Mouse (Mus musculus) forebrain, postnatal 0 days (tissue): ENCODE results near the gene Ankrd50. TPM values are rescaled to one million over a fixed set of nuclear protein-coding genes. Genes with fewer than 3 reads are reported as not detected.

Experiments
- ATAC-seq: fragments of 200-750 bp; cut with Nextera tagmentation; 2 replicates; pipeline ENCODE4 v1.8.0; 2017; ENCODE audit warnings: mild to moderate bottlenecking, moderate library complexity
- DNase-seq: peaks from one replicate; pipeline ENCODE4 v3.0.0-alpha.2; 2015
- H3K27ac ChIP-seq: fragments of 300-500 bp; sonication (generic); 2 replicates; pipeline ENCODE4 v1.5.1; 2014; ENCODE audit warnings: low read depth, mild to moderate bottlenecking, antibody characterized with exemption, low read length, moderate library complexity, mixed read lengths
- H3K27me3 ChIP-seq: fragments of 300-500 bp; sonication (generic); 2 replicates; pipeline ENCODE4 v1.6.1; 2014; ENCODE audit warnings: mild to moderate bottlenecking, low read length, mixed read lengths; ENCODE audit not compliant: insufficient read depth
- H3K36me3 ChIP-seq: fragments of 300-500 bp; sonication (generic); 2 replicates; pipeline ENCODE4 v1.6.1; 2014; ENCODE audit warnings: mild to moderate bottlenecking, moderate library complexity; ENCODE audit not compliant: insufficient read depth
- H3K4me1 ChIP-seq: fragments of 300-500 bp; sonication (generic); 2 replicates; pipeline ENCODE4 v1.6.1; 2014; ENCODE audit warnings: antibody characterized with exemption; ENCODE audit not compliant: insufficient read depth
- H3K4me2 ChIP-seq: fragments of 300-500 bp; sonication (generic); 2 replicates; pipeline ENCODE4 v1.6.1; 2014; ENCODE audit warnings: low read depth, mild to moderate bottlenecking, moderate library complexity
- H3K4me3 ChIP-seq: fragments of 300-500 bp; sonication (generic); 2 replicates; pipeline ENCODE4 v1.5.1; 2014; ENCODE audit warnings: low read depth, low read length, mixed read lengths
- H3K9ac ChIP-seq: fragments of 300-500 bp; sonication (generic); 2 replicates; pipeline ENCODE4 v1.6.1; 2014; ENCODE audit warnings: mild to moderate bottlenecking
- H3K9me3 ChIP-seq: fragments of 300-500 bp; sonication (generic); 2 replicates; pipeline ENCODE4 v1.6.1; 2016; ENCODE audit warnings: low read length
- CTCF ChIP-seq: sonication (generic); IDR thresholded peaks from 2 replicates; pipeline ENCODE4 v1.5.1; 2016; ENCODE audit warnings: antibody characterized with exemption, control low read depth, low read depth
- WGBS: fragments of 180-500 bp; shearing (Covaris S2); extraction: QIAGEN DNeasy Blood & Tissue Kit; methylation state at CpG from one replicate; pipeline ENCODE4 v1.1.7; 2014; 5-methylcytosine and 5-hydroxymethylcytosine counted together
- polyA plus RNA-seq: library from polyadenylated mRNA; unstranded; fragments of >200 nt; fragmentation: Nextera tagmentation; extraction: Ambion mirVana; gene quantifications from 2 replicates; pipeline ENCODE4 v1.2.1, GENCODE M21; 2015
- total RNA-seq: library from RNA; depleted of rRNA; stranded (reverse); fragments of >200 nt; gene quantifications from 2 replicates; pipeline ENCODE4 v1.2.3, GENCODE M21; 2014; rRNA removed

The Ankrd50 gene
- total RNA-seq (50.9 and 69.1 TPM in 2 replicates), polyA plus RNA-seq (12.6 and 13.0 TPM in 2 replicates)

GRCm38 (mm10) chr3:38484191-38485106, at the start of gene Ankrd50:
Gene Ankrd50 (minus strand): TSS chr3:38484844.
- under 1% methylated on average over 69 of the region's 81 CpGs for WGBS
- Histone ChIP-seq H3K27me3 (no peaks in the 10 kb centered on the region), H3K9ac (peak within 1 kb of the TSS; percentile 93), H3K4me1 (peaks cover 16% of the 10 kb centered on the region), H3K4me3 (peak within 1 kb of the TSS; percentile 76), H3K27ac (peak within 1 kb of the TSS; percentile 87), H3K36me3 (no peaks in the 10 kb centered on the region), H3K4me2 (peak within 1 kb of the TSS; percentile 75), H3K9me3 (no peaks in the 10 kb centered on the region)
- TF ChIP-seq CTCF, result peak; percentile 44; the same call in 1 of the 2 replicates
- ATAC-seq, result peak; percentile 96
- peak; percentile 98 for DNase-seq

GRCm38 (mm10) chr3:38534245-38534644, 49.6 kb upstream of the Ankrd50 start:
- H3K9ac ChIP-seq, result no peak overlapping the region
- H3K9me3 ChIP-seq, result no peaks in the 10 kb centered on the region
- H3K27ac ChIP-seq, result no peak overlapping the region
- 74% methylated on average over 6 of the region's 6 CpGs for WGBS
- no peaks in the 10 kb centered on the region for H3K4me1 ChIP-seq
- TF ChIP-seq CTCF, result no peak
- no peak for ATAC-seq
- DNase-seq, result no peak
- no peak overlapping the region for H3K4me2 ChIP-seq
- H3K27me3 ChIP-seq, result no peaks in the 10 kb centered on the region
- no peak overlapping the region for H3K4me3 ChIP-seq
- no peaks in the 10 kb centered on the region for H3K36me3 ChIP-seq

- Histone ChIP-seq H3K27me3 (no peaks in the 10 kb centered on the region), H3K36me3 (no peaks in the 10 kb centered on the region), H3K4me1 (no peaks in the 10 kb centered on the region), H3K9me3 (no peaks in the 10 kb centered on the region), H3K9ac (no peak overlapping the region), H3K27ac (no peak overlapping the region), H3K4me3 (no peak overlapping the region), H3K4me2 (no peak overlapping the region)
- no peak for TF ChIP-seq CTCF
- DNase-seq (no peak), ATAC-seq (no peak)
- 80% methylated on average over 2 of the region's 2 CpGs for WGBS
Measured at GRCm38 (mm10) chr3:38520426-38520825, 35.8 kb upstream of the Ankrd50 start.

- Histone ChIP-seq H3K9ac (no peak overlapping the region), H3K4me2 (no peak overlapping the region), H3K27me3 (no peaks in the 10 kb centered on the region), H3K4me1 (no peaks in the 10 kb centered on the region), H3K9me3 (no peaks in the 10 kb centered on the region), H3K27ac (no peak overlapping the region), H3K4me3 (no peak overlapping the region), H3K36me3 (no peaks in the 10 kb centered on the region)
- 70% methylated on average over 3 of the region's 3 CpGs for WGBS
- ATAC-seq (no peak), DNase-seq (no peak)
- TF ChIP-seq CTCF, result no peak
Measured at GRCm38 (mm10) chr3:38519971-38520370, 35.3 kb upstream of the Ankrd50 start.

- ATAC-seq, result 0 out of 2 replicates have a peak, but pooled peaks have one; percentile 16
Measured at GRCm38 (mm10) chr3:38503606-38504005, 19.0 kb upstream of the Ankrd50 start.

GRCm38 (mm10) chr3:38502156-38502555, 17.5 kb upstream of the Ankrd50 start:
- H3K27me3 ChIP-seq, result no peaks in the 10 kb centered on the region; the same call in 1 of the 2 replicates
- H3K4me1 ChIP-seq, result no peaks in the 10 kb centered on the region
- H3K9me3 ChIP-seq, result no peaks in the 10 kb centered on the region
- H3K4me2 ChIP-seq, result no peak overlapping the region
- DNase-seq (no peak), ATAC-seq (no peak)
- no peak for TF ChIP-seq CTCF
- H3K36me3 ChIP-seq, result no peaks in the 10 kb centered on the region
- no peak overlapping the region for H3K4me3 ChIP-seq
- WGBS, result 15% methylated on average over 5 of the region's 5 CpGs
- no peak overlapping the region for H3K27ac ChIP-seq
- no peak overlapping the region for H3K9ac ChIP-seq

More at GRCm38 (mm10) chr3:38503606-38504005, 19.0 kb upstream of the Ankrd50 start:
- no peaks in the 10 kb centered on the region for H3K36me3 ChIP-seq
- no peak for DNase-seq
- no peak overlapping the region for H3K4me2 ChIP-seq
- H3K9ac ChIP-seq, result no peak overlapping the region
- no peaks in the 10 kb centered on the region; the same call in 1 of the 2 replicates for H3K27me3 ChIP-seq
- H3K4me1 ChIP-seq, result no peaks in the 10 kb centered on the region
- TF ChIP-seq CTCF, result no peak
- WGBS, result 65% methylated on average over 4 of the region's 4 CpGs
- H3K27ac ChIP-seq, result no peak overlapping the region
- no peaks in the 10 kb centered on the region for H3K9me3 ChIP-seq
- H3K4me3 ChIP-seq, result no peak overlapping the region

- no peaks in the 10 kb centered on the region for H3K9me3 ChIP-seq
- H3K4me1 ChIP-seq, result no peaks in the 10 kb centered on the region
- no peak for DNase-seq
- TF ChIP-seq CTCF, result no peak
- H3K9ac ChIP-seq, result no peak overlapping the region
- H3K27ac ChIP-seq, result no peak overlapping the region
- WGBS, result 85% methylated on average over 2 of the region's 2 CpGs
- H3K27me3 ChIP-seq, result no peaks in the 10 kb centered on the region; the same call in 1 of the 2 replicates
- peak; percentile 5; the same call in 1 of the 2 replicates for ATAC-seq
- H3K36me3 ChIP-seq, result no peaks in the 10 kb centered on the region
- no peak overlapping the region for H3K4me3 ChIP-seq
- no peak overlapping the region for H3K4me2 ChIP-seq
Measured at GRCm38 (mm10) chr3:38501739-38502138, 17.1 kb upstream of the Ankrd50 start.
